Mouse (Mus musculus) heart, adult 2 months (tissue): Measurements from ENCODE around the gene Sltm.

Experiments used
- CTCF ChIP-seq: fragments of 200-600 bp; IDR thresholded peaks from 2 replicates; pipeline ENCODE4 v1.8.1; 2022; ENCODE audit warnings: antibody characterized with exemption, mild to moderate bottlenecking, moderate library complexity
- EP300 ChIP-seq: fragments of 200-500 bp; IDR thresholded peaks from 2 replicates; pipeline ENCODE4 v1.6.1; 2011; ENCODE audit warnings: low read depth, low read length, control low read depth; ENCODE audit not compliant: insufficient read depth
- POLR2A ChIP-seq: fragments of 200-500 bp; IDR thresholded peaks from 2 replicates; pipeline ENCODE4 v1.6.1; 2011; ENCODE audit warnings: mild to moderate bottlenecking, low read depth, low read length, control low read depth; ENCODE audit not compliant: insufficient read depth

- TF ChIP-seq CTCF = no peak
- no peak for TF ChIP-seq POLR2A
- no peak for TF ChIP-seq EP300
Measured at GRCm38 (mm10) chr9:70548304-70548703, 5.8 kb downstream of the Sltm start.
